Mouse (Mus musculus) midbrain, postnatal 0 days (tissue): ENCODE results near the gene Tlx2. TPM values are rescaled to one million over a fixed set of nuclear protein-coding genes. Genes with fewer than 3 reads are reported as not detected.

Source experiments
- ATAC-seq: fragments of 200-750 bp; cut with Nextera tagmentation; 2 replicates; pipeline ENCODE4 v1.8.0; 2017; ENCODE audit warnings: moderate number of reproducible peaks, mild to moderate bottlenecking, moderate TSS enrichment, moderate library complexity; ENCODE audit not compliant: low FRiP score
- DNase-seq: peaks from one replicate; pipeline ENCODE4 v3.0.0-alpha.2; 2015; ENCODE audit warnings: low spot score
- H3K27ac ChIP-seq: fragments of 300-500 bp; sonication (generic); 2 replicates; pipeline ENCODE4 v1.5.1; 2014; ENCODE audit warnings: low read depth, mild to moderate bottlenecking, low read length, mixed read lengths
- H3K27me3 ChIP-seq: fragments of 300-500 bp; sonication (generic); 2 replicates; pipeline ENCODE4 v1.6.1; 2014; ENCODE audit warnings: low read length, control low read depth, mixed read lengths; ENCODE audit not compliant: insufficient read depth
- H3K36me3 ChIP-seq: fragments of 300-500 bp; sonication (generic); 2 replicates; pipeline ENCODE4 v1.6.1; 2014; ENCODE audit warnings: low read length, control low read depth, mixed read lengths; ENCODE audit not compliant: insufficient read depth
- H3K4me1 ChIP-seq: fragments of 300-500 bp; sonication (generic); 2 replicates; pipeline ENCODE4 v1.6.1; 2014; ENCODE audit warnings: mild to moderate bottlenecking, control low read depth, antibody characterized with exemption, low read length, mixed read lengths; ENCODE audit not compliant: insufficient read depth
- H3K4me2 ChIP-seq: fragments of 300-500 bp; sonication (generic); 2 replicates; pipeline ENCODE4 v1.6.1; 2014; ENCODE audit warnings: low read depth, mild to moderate bottlenecking, low read length, mixed read lengths; ENCODE audit not compliant: poor library complexity, severe bottlenecking
- H3K4me3 ChIP-seq: fragments of 300-500 bp; sonication (generic); 2 replicates; pipeline ENCODE4 v1.5.1; 2014; ENCODE audit warnings: low read depth, mild to moderate bottlenecking, low read length, moderate library complexity
- H3K9ac ChIP-seq: fragments of 300-500 bp; sonication (generic); replicated peaks from 2 replicates; pipeline ENCODE4 v1.6.1; 2014; ENCODE audit warnings: mild to moderate bottlenecking, low read length, moderate library complexity, mixed read lengths; ENCODE audit not compliant: poor library complexity, severe bottlenecking
- H3K9me3 ChIP-seq: fragments of 300-500 bp; sonication (generic); 2 replicates; pipeline ENCODE4 v1.6.1; 2016; ENCODE audit warnings: low read length, control low read depth
- CTCF ChIP-seq: IDR thresholded peaks from 2 replicates; pipeline ENCODE4 v1.5.1; 2016; ENCODE audit warnings: antibody characterized with exemption, mild to moderate bottlenecking
- WGBS: fragments of 180-500 bp; shearing (Covaris S2); extraction: QIAGEN DNeasy Blood & Tissue Kit; methylation state at CpG from one replicate; pipeline ENCODE4 v1.1.7; 2014; 5-methylcytosine and 5-hydroxymethylcytosine counted together
- polyA plus RNA-seq: library from polyadenylated mRNA; unstranded; fragments of >200 nt; fragmentation: Nextera tagmentation; extraction: Ambion mirVana; gene quantifications from 2 replicates; pipeline ENCODE4 v1.2.1, GENCODE M21; 2015
- total RNA-seq: library from RNA; depleted of rRNA; stranded (reverse); fragments of >200 nt; gene quantifications from 2 replicates; pipeline ENCODE4 v1.2.3, GENCODE M21; 2014

Gene Tlx2
- total and polyA plus RNA-seq, 2 experiments from 2014 or later: not detected

- Histone ChIP-seq H3K27ac (peak within 1 kb of the TSS; percentile 59; the same call in 1 of the 2 replicates), H3K4me2 (peak within 1 kb of the TSS; percentile 76), H3K9ac (peak within 1 kb of the TSS; percentile 42; the same call in 1 of the 2 replicates), H3K4me3 (peak within 1 kb of the TSS; percentile 43), H3K36me3 (no peaks in the 10 kb centered on the region), H3K9me3 (no peaks in the 10 kb centered on the region), H3K27me3 (peaks cover 36% of the 10 kb centered on the region), H3K4me1 (peaks cover 8% of the 10 kb centered on the region; the same call in 1 of the 2 replicates)
- peak; percentile 62 for DNase-seq
- peak; percentile 73 for ATAC-seq
- under 1% methylated on average over 49 of the region's 51 CpGs for WGBS
- TF ChIP-seq CTCF: no peak
These were observed 36.6 kb downstream of the Tlx2 start, which contains the start of the genes Dok1 and Loxl3 for GRCm38 (mm10) chr6:83033249-83034185. Dok1 (minus strand) TSS chr6:83033471. Loxl3 (plus strand) TSS chr6:83034173.

GRCm38 (mm10) chr6:83032769-83033191 is 37.3 kb downstream of the Tlx2 start:
- H3K9me3 ChIP-seq: no peaks in the 10 kb centered on the region
- H3K27me3 ChIP-seq: peaks cover 36% of the 10 kb centered on the region
- H3K9ac ChIP-seq: peak overlapping the region; percentile 42; the same call in 1 of the 2 replicates
- under 1% methylated on average over 31 of the region's 31 CpGs for WGBS
- TF ChIP-seq CTCF: peak; percentile 26; the same call in 1 of the 2 replicates
- peaks cover 6% of the 10 kb centered on the region; the same call in 1 of the 2 replicates for H3K4me1 ChIP-seq
- no peaks in the 10 kb centered on the region for H3K36me3 ChIP-seq
- H3K4me2 ChIP-seq: peak overlapping the region; percentile 76
- peak overlapping the region; percentile 43 for H3K4me3 ChIP-seq
- ATAC-seq: peak; percentile 44
- DNase-seq: peak; percentile 14
- no peak overlapping the region for H3K27ac ChIP-seq

- ATAC-seq (no peak), DNase-seq (no peak)
- peaks cover 6% of the 10 kb centered on the region; the same call in 1 of the 2 replicates for H3K4me1 ChIP-seq
- TF ChIP-seq CTCF: no peak
- no peak overlapping the region for H3K9ac ChIP-seq
- WGBS: 22% methylated on average over 18 of the region's 18 CpGs
- H3K27ac ChIP-seq: no peak overlapping the region
- peak overlapping the region; percentile 76 for H3K4me2 ChIP-seq
- peaks cover 36% of the 10 kb centered on the region for H3K27me3 ChIP-seq
- H3K36me3 ChIP-seq: no peaks in the 10 kb centered on the region
- H3K4me3 ChIP-seq: peak overlapping the region; percentile 43
- H3K9me3 ChIP-seq: no peaks in the 10 kb centered on the region
These were observed 38.0 kb downstream of the Tlx2 start for GRCm38 (mm10) chr6:83031921-83032590.

- WGBS: 60% methylated on average over 7 of the region's 7 CpGs
- H3K27ac ChIP-seq: no peak overlapping the region
- no peak for TF ChIP-seq CTCF
- no peak for DNase-seq
- no peak for ATAC-seq
- no peaks in the 10 kb centered on the region for H3K36me3 ChIP-seq
- H3K4me2 ChIP-seq: no peak overlapping the region
- no peaks in the 10 kb centered on the region for H3K9me3 ChIP-seq
- peaks cover 6% of the 10 kb centered on the region; the same call in 1 of the 2 replicates for H3K4me1 ChIP-seq
- no peak overlapping the region for H3K4me3 ChIP-seq
- no peak overlapping the region for H3K9ac ChIP-seq
- peaks cover 36% of the 10 kb centered on the region for H3K27me3 ChIP-seq
These were observed 39.0 kb downstream of the Tlx2 start for GRCm38 (mm10) chr6:83031111-83031510.

- peaks cover 6% of the 10 kb centered on the region; the same call in 1 of the 2 replicates for H3K4me1 ChIP-seq
- TF ChIP-seq CTCF: no peak
- H3K36me3 ChIP-seq: no peaks in the 10 kb centered on the region
- peaks cover 36% of the 10 kb centered on the region for H3K27me3 ChIP-seq
- ATAC-seq (no peak), DNase-seq (no peak)
- no peak overlapping the region for H3K27ac ChIP-seq
- no peak overlapping the region for H3K4me3 ChIP-seq
- no peak overlapping the region for H3K4me2 ChIP-seq
- H3K9ac ChIP-seq: no peak overlapping the region
- 23% methylated on average over 10 of the region's 10 CpGs for whole genome bisulfite sequencing
- H3K9me3 ChIP-seq: no peaks in the 10 kb centered on the region
These were observed 40.3 kb downstream of the Tlx2 start for GRCm38 (mm10) chr6:83029777-83030176.
